Mouse (Mus musculus) thymus, adult 2 months (tissue): ENCODE results near the gene C2cd2. TPM values are rescaled to one million over a fixed set of nuclear protein-coding genes. Genes with fewer than 3 reads are reported as not detected.

ENCODE experiments used
- DNase-seq: peaks from one replicate; pipeline ENCODE4 v3.0.0; 2021
- H3K27ac ChIP-seq: fragments of 200-500 bp; 2 replicates; pipeline ENCODE4 v1.5.1; 2012; ENCODE audit warnings: low read length, control low read depth; ENCODE audit not compliant: control insufficient read depth, insufficient read depth
- H3K27me3 ChIP-seq: fragments of 200-500 bp; 2 replicates; pipeline ENCODE4 v1.6.1; 2012; ENCODE audit warnings: mild to moderate bottlenecking, low read length, moderate library complexity, mixed read lengths; ENCODE audit not compliant: control insufficient read depth, insufficient read depth
- H3K36me3 ChIP-seq: fragments of 200-500 bp; 2 replicates; pipeline ENCODE4 v1.6.1; 2012; ENCODE audit warnings: mild to moderate bottlenecking, low read length, moderate library complexity; ENCODE audit not compliant: control insufficient read depth, insufficient read depth
- H3K4me1 ChIP-seq: fragments of 200-500 bp; replicated peaks from 2 replicates; pipeline ENCODE4 v1.6.1; 2012; ENCODE audit warnings: low read length; ENCODE audit not compliant: control insufficient read depth, insufficient read depth
- H3K4me3 ChIP-seq: fragments of 200-500 bp; 2 replicates; pipeline ENCODE4 v1.5.1; 2012; ENCODE audit warnings: mild to moderate bottlenecking, low read length, control low read depth, moderate library complexity; ENCODE audit not compliant: control insufficient read depth, insufficient read depth
- CTCF ChIP-seq: fragments of 200-500 bp; IDR thresholded peaks from 2 replicates; pipeline ENCODE4 v1.5.1; 2012; ENCODE audit warnings: mild to moderate bottlenecking, control low read depth, low read length, moderate library complexity, borderline replicate concordance; ENCODE audit not compliant: control insufficient read depth, poor library complexity, insufficient read depth; ENCODE audit errors: extremely low read depth
- POLR2A ChIP-seq: fragments of 200-500 bp; IDR thresholded peaks from 2 replicates; pipeline ENCODE4 v1.6.1; 2012; ENCODE audit warnings: mild to moderate bottlenecking, low read length, control low read depth, moderate library complexity; ENCODE audit not compliant: control insufficient read depth, poor library complexity, insufficient read depth; ENCODE audit errors: extremely low read depth
- WGBS: fragments of 180-500 bp; shearing (Covaris S2); methylation state at CpG from one replicate; pipeline ENCODE4 v1.1.7; 2018; 5-methylcytosine and 5-hydroxymethylcytosine counted together
- polyA plus RNA-seq: library from polyadenylated mRNA; depleted of rRNA; stranded (reverse); fragments of >200 nt; gene quantifications from 2 replicates; pipeline ENCODE4 v1.2.3, GENCODE M21; 2012

C2cd2 gene
- polyA plus RNA-seq, 1 experiment: 11.7 TPM

GRCm38 (mm10) chr16:97960348-97960747 is 2.0 kb downstream of the C2cd2 start:
- Histone ChIP-seq H3K4me1 (peaks cover 2% of the 10 kb centered on the region), H3K27ac (no peak overlapping the region), H3K27me3 (no peaks in the 10 kb centered on the region), H3K36me3 (peaks cover 13% of the 10 kb centered on the region; the same call in 1 of the 2 replicates), H3K4me3 (no peak overlapping the region)
- TF ChIP-seq CTCF: no peak
- no peak for TF ChIP-seq POLR2A
- no peak for DNase-seq
- 93% methylated on average over 3 of the region's 3 CpGs for WGBS

- H3K36me3 ChIP-seq: peaks cover 13% of the 10 kb centered on the region; the same call in 1 of the 2 replicates
- TF ChIP-seq CTCF (no peak), POLR2A (no peak)
- no peak overlapping the region for H3K4me3 ChIP-seq
- no peaks in the 10 kb centered on the region for H3K27me3 ChIP-seq
- H3K27ac ChIP-seq: no peak overlapping the region
- DNase-seq: no peak
- peaks cover 2% of the 10 kb centered on the region for H3K4me1 ChIP-seq
These were observed 3.9 kb downstream of the C2cd2 start for GRCm38 (mm10) chr16:97958401-97958973.

DNA sequence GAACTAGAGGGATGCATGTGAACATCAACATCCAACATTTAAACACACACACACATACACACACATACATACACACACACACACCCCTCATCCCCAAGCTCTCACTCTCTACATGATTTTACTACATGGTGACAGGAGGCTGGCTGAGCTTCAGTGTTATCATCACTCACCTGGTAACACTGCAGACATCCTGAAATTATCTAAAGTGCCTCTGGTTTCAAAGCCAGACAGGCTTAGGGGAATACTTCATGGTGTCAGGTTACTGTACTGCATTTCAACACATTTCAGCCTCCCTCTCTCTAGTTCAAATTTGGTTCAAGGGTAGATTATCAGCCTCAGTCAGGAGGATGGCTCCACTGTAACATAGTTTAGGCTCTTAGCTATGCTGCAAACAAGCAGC is 4.8 kb downstream of the C2cd2 start:
- H3K27ac ChIP-seq: no peak overlapping the region
- no peak overlapping the region for H3K4me3 ChIP-seq
- H3K36me3 ChIP-seq: peaks cover 16% of the 10 kb centered on the region
- DNase-seq: no peak
- peaks cover 2% of the 10 kb centered on the region for H3K4me1 ChIP-seq
- no peaks in the 10 kb centered on the region for H3K27me3 ChIP-seq
- TF ChIP-seq POLR2A (no peak), CTCF (no peak)

DNA sequence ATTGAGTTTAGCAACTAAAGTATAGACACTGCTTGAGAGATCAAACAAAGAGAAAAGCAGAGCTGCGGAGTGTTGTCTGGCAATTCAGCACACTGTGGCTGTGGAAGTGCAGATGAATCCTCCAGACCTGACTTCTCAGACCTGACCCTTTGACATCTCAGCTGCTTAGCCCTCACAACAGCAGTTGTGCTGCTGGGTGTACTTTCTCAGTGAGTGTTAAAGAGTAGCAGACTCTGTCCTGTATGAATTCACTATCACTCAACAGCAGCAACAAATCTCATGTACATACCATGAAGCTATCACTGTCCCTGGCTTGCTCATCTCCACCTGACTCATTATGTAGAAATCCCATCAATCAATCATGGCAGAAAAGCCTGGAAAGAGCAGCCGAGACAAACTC is 6.4 kb downstream of the C2cd2 start:
- 97% methylated on average over 2 of the region's 2 CpGs for WGBS

GRCm38 (mm10) chr16:97953300-97953699 is 9.1 kb downstream of the C2cd2 start:
- Histone ChIP-seq H3K4me1 (no peaks in the 10 kb centered on the region), H3K27me3 (no peaks in the 10 kb centered on the region), H3K36me3 (peaks cover 34% of the 10 kb centered on the region), H3K4me3 (no peak overlapping the region), H3K27ac (no peak overlapping the region)
- DNase-seq: no peak
- no peak for TF ChIP-seq POLR2A
- TF ChIP-seq CTCF: no peak
- WGBS: 92% methylated on average over 2 of the region's 2 CpGs

More for the DNA sequence above, 6.4 kb downstream of the C2cd2 start:
- no peaks in the 10 kb centered on the region for H3K4me1 ChIP-seq
- H3K4me3 ChIP-seq: no peak overlapping the region
- no peak for TF ChIP-seq POLR2A
- TF ChIP-seq CTCF: no peak
- no peak overlapping the region for H3K27ac ChIP-seq
- H3K27me3 ChIP-seq: no peaks in the 10 kb centered on the region
- peaks cover 32% of the 10 kb centered on the region for H3K36me3 ChIP-seq
- no peak for DNase-seq

GRCm38 (mm10) chr16:97952801-97953200 is 9.6 kb downstream of the C2cd2 start:
- no peaks in the 10 kb centered on the region for H3K27me3 ChIP-seq
- no peak for DNase-seq
- WGBS: 93% methylated on average over 9 of the region's 9 CpGs
- H3K4me3 ChIP-seq: no peak overlapping the region
- TF ChIP-seq CTCF: no peak
- no peak for TF ChIP-seq POLR2A
- no peaks in the 10 kb centered on the region for H3K4me1 ChIP-seq
- peaks cover 34% of the 10 kb centered on the region for H3K36me3 ChIP-seq
- no peak overlapping the region for H3K27ac ChIP-seq

- peaks cover 34% of the 10 kb centered on the region for H3K36me3 ChIP-seq
- TF ChIP-seq CTCF (no peak), POLR2A (no peak)
- WGBS: 96% methylated on average over 4 of the region's 4 CpGs
- H3K27me3 ChIP-seq: no peaks in the 10 kb centered on the region
- no peak overlapping the region for H3K27ac ChIP-seq
- no peaks in the 10 kb centered on the region for H3K4me1 ChIP-seq
- DNase-seq: no peak
- no peak overlapping the region for H3K4me3 ChIP-seq
These were observed 10.0 kb downstream of the C2cd2 start for GRCm38 (mm10) chr16:97952371-97952770.
